Mouse (Mus musculus) olfactory bulb, adult 2 months (tissue): ENCODE data around the gene Ilf2.

Source experiments
- CTCF ChIP-seq: fragments of 200-500 bp; IDR thresholded peaks from 2 replicates; pipeline ENCODE4 v1.5.1; 2012; ENCODE audit warnings: low read depth, mild to moderate bottlenecking, low read length, moderate library complexity; ENCODE audit not compliant: insufficient read depth
- POLR2A ChIP-seq: fragments of 200-500 bp; IDR thresholded peaks from 2 replicates; pipeline ENCODE4 v1.6.1; 2012; ENCODE audit warnings: mild to moderate bottlenecking, low read depth, low read length, moderate library complexity; ENCODE audit not compliant: insufficient read depth

GRCm38 (mm10) chr3:90451396-90452095, 24.4 kb upstream of the Ilf2 start:
- TF ChIP-seq POLR2A (no peak), CTCF (no peak)
